Mouse (Mus musculus) MEL (cell line): Measurements from ENCODE around the gene Carm1. TPM values are rescaled to one million over a fixed set of nuclear protein-coding genes. Genes with fewer than 3 reads are reported as not detected.

ENCODE experiments used
- DNase-seq: peaks from one replicate; pipeline ENCODE4 v3.0.0; 2011; ENCODE audit warnings: low read depth, low spot score
- H3K27ac ChIP-seq: 2 replicates; pipeline ENCODE4 v1.5.1; 2012; ENCODE audit warnings: low read depth, mild to moderate bottlenecking, control low read depth, low read length, moderate library complexity; ENCODE audit not compliant: control insufficient read depth
- H3K27me3 ChIP-seq, 2 experiments: fragments of 150-350 bp in 1 of 2; sonication (generic) in 1 of 2; 2 replicates each; pipeline ENCODE4 v1.6.1; 2012; ENCODE audit warnings: low read length in 2 of 2, mild to moderate bottlenecking in 2 of 2, improper control_type of control experiment in 1 of 2, moderate library complexity in 1 of 2; ENCODE audit not compliant: insufficient read depth in 2 of 2, control insufficient read depth in 1 of 2
- H3K36me3 ChIP-seq, 2 experiments: 2 replicates each; pipeline ENCODE4 v1.6.1; 2012 to 2014; ENCODE audit warnings: low read length in 2 of 2, improper control_type of control experiment in 1 of 2, inconsistent platforms in 1 of 2, mild to moderate bottlenecking in 1 of 2; ENCODE audit not compliant: insufficient read depth in 2 of 2, control insufficient read depth in 1 of 2
- H3K4me1 ChIP-seq, 2 experiments: fragments of 150-350 bp in 1 of 2; sonication (generic) in 1 of 2; 2 replicates each; pipeline ENCODE4 v1.6.1; 2012; ENCODE audit warnings: low read length in 2 of 2, improper control_type of control experiment in 1 of 2, mild to moderate bottlenecking in 1 of 2; ENCODE audit not compliant: insufficient read depth in 2 of 2, control insufficient read depth in 1 of 2
- H3K4me3 ChIP-seq, 2 experiments: fragments of 150-350 bp in 1 of 2; sonication (generic) in 1 of 2; 2 replicates each; pipeline ENCODE4 v1.5.1; 2012; ENCODE audit warnings: low read depth in 2 of 2, low read length in 2 of 2, mild to moderate bottlenecking in 2 of 2, moderate library complexity in 2 of 2, control low read depth in 1 of 2, improper control_type of control experiment in 1 of 2; ENCODE audit not compliant: control insufficient read depth in 1 of 2, insufficient read depth in 1 of 2
- H3K79me2 ChIP-seq: 2 replicates; pipeline ENCODE4 v1.6.1; 2012; ENCODE audit warnings: mild to moderate bottlenecking, low read length, moderate library complexity; ENCODE audit not compliant: control insufficient read depth, poor library complexity, insufficient read depth
- H3K9ac ChIP-seq: 2 replicates; pipeline ENCODE4 v1.6.1; 2012; ENCODE audit warnings: low read depth, mild to moderate bottlenecking, control low read depth, low read length, moderate library complexity; ENCODE audit not compliant: control insufficient read depth, poor library complexity, severe bottlenecking
- H3K9me3 ChIP-seq: fragments of 150-350 bp; sonication (generic); replicated peaks from 2 replicates; pipeline ENCODE4 v1.6.1; 2012; ENCODE audit warnings: mild to moderate bottlenecking, low read length, improper control_type of control experiment, moderate library complexity; ENCODE audit not compliant: insufficient read depth
- BHLHE40 ChIP-seq: IDR thresholded peaks from 2 replicates; pipeline ENCODE4 v1.6.1; 2012; ENCODE audit warnings: low read depth, mild to moderate bottlenecking, inconsistent platforms, low read length, improper control_type of control experiment, borderline replicate concordance
- CTCF ChIP-seq, 3 experiments: IDR thresholded peaks in 2 of 3; conservative IDR thresholded peaks in 1 of 3; 2 replicates each; pipeline ENCODE4 v1.5.1; 2011 to 2012; ENCODE audit warnings: low read length in 3 of 3, low read depth in 2 of 3, mild to moderate bottlenecking in 2 of 3, improper control_type of control experiment in 1 of 3, inconsistent platforms in 1 of 3, mixed read lengths in 1 of 3, moderate library complexity in 1 of 3; ENCODE audit not compliant: control insufficient read depth in 1 of 3, insufficient read depth in 1 of 3, poor library complexity in 1 of 3, severe bottlenecking in 1 of 3
- ELF1 ChIP-seq: IDR thresholded peaks from 2 replicates; pipeline ENCODE4 v1.6.1; 2014; ENCODE audit warnings: low read depth, mild to moderate bottlenecking, inconsistent platforms, low read length, improper control_type of control experiment, moderate library complexity
- EP300 ChIP-seq, 2 experiments: IDR thresholded peaks; 2 replicates each; pipeline ENCODE4 v1.6.1; 2011; ENCODE audit warnings: improper control_type of control experiment in 2 of 2, low read length in 2 of 2, low read depth in 1 of 2, mild to moderate bottlenecking in 1 of 2
- GABPA ChIP-seq: IDR thresholded peaks from 2 replicates; pipeline ENCODE4 v1.6.1; 2012; ENCODE audit warnings: low read depth, mild to moderate bottlenecking, inconsistent platforms, low read length, improper control_type of control experiment, moderate library complexity
- GATA1 ChIP-seq: IDR thresholded peaks from 2 replicates; pipeline ENCODE4 v1.6.1; 2011; ENCODE audit warnings: low read depth, low read length, improper control_type of control experiment
- HCFC1 ChIP-seq: IDR thresholded peaks from 2 replicates; pipeline ENCODE4 v1.6.1; 2012; ENCODE audit warnings: low read depth, mild to moderate bottlenecking, inconsistent platforms, low read length, improper control_type of control experiment, moderate library complexity
- JUND ChIP-seq: IDR thresholded peaks from 2 replicates; pipeline ENCODE4 v1.6.1; 2011; ENCODE audit warnings: low read depth, mild to moderate bottlenecking, improper control_type of control experiment, low read length
- KAT2A ChIP-seq: conservative IDR thresholded peaks from 2 replicates; pipeline ENCODE4 v1.6.1; 2012; ENCODE audit warnings: low read depth, low read length, improper control_type of control experiment, inconsistent platforms
- MAFK ChIP-seq: IDR thresholded peaks from 2 replicates; pipeline ENCODE4 v1.6.1; 2011; ENCODE audit warnings: low read depth, mild to moderate bottlenecking, low read length, improper control_type of control experiment, borderline replicate concordance
- MAZ ChIP-seq: IDR thresholded peaks from 2 replicates; pipeline ENCODE4 v1.6.1; 2012; ENCODE audit warnings: low read depth, mild to moderate bottlenecking, inconsistent platforms, low read length, improper control_type of control experiment
- MEF2A ChIP-seq: IDR thresholded peaks from 2 replicates; pipeline ENCODE4 v1.6.1; 2014; ENCODE audit warnings: low read depth, mild to moderate bottlenecking, inconsistent platforms, low read length, improper control_type of control experiment; ENCODE audit not compliant: poor library complexity, insufficient replicate concordance, severe bottlenecking; ENCODE audit errors: extremely low read depth
- MXI1 ChIP-seq: IDR thresholded peaks from 2 replicates; pipeline ENCODE4 v1.6.1; 2011; ENCODE audit warnings: mild to moderate bottlenecking, low read depth, low read length, improper control_type of control experiment
- MYB ChIP-seq: IDR thresholded peaks from 2 replicates; pipeline ENCODE4 v1.6.1; 2011; ENCODE audit warnings: mild to moderate bottlenecking, low read depth, low read length, improper control_type of control experiment
- MYC ChIP-seq: IDR thresholded peaks from 2 replicates; pipeline ENCODE4 v1.6.1; 2011; ENCODE audit warnings: low read depth, mild to moderate bottlenecking, low read length, improper control_type of control experiment, moderate library complexity
- NRF1 ChIP-seq: IDR thresholded peaks from 2 replicates; pipeline ENCODE4 v1.6.1; 2014; ENCODE audit warnings: low read depth, mild to moderate bottlenecking, inconsistent platforms, low read length, improper control_type of control experiment, moderate library complexity; ENCODE audit not compliant: poor library complexity, insufficient read depth, severe bottlenecking
- POLR2A ChIP-seq, 2 experiments: IDR thresholded peaks; 2 replicates each; pipeline ENCODE4 v1.6.1; 2011 to 2012; ENCODE audit warnings: low read length in 2 of 2, mild to moderate bottlenecking in 2 of 2, control low read depth in 1 of 2, improper control_type of control experiment in 1 of 2, low read depth in 1 of 2, moderate library complexity in 1 of 2; ENCODE audit not compliant: control insufficient read depth in 1 of 2, insufficient read depth in 1 of 2, poor library complexity in 1 of 2
- POLR2AphosphoS2 ChIP-seq: IDR thresholded peaks from 2 replicates; pipeline ENCODE4 v1.6.1; 2011; ENCODE audit warnings: low read length, improper control_type of control experiment
- RAD21 ChIP-seq: IDR thresholded peaks from 2 replicates; pipeline ENCODE4 v1.6.1; 2011; ENCODE audit warnings: mild to moderate bottlenecking, low read depth, low read length, improper control_type of control experiment
- RCOR1 ChIP-seq: IDR thresholded peaks from 2 replicates; pipeline ENCODE4 v1.6.1; 2012; ENCODE audit warnings: low read depth, mild to moderate bottlenecking, inconsistent platforms, low read length, improper control_type of control experiment
- SIN3A ChIP-seq: IDR thresholded peaks from 2 replicates; pipeline ENCODE4 v1.6.1; 2012; ENCODE audit warnings: low read length, improper control_type of control experiment, inconsistent platforms
- SMC3 ChIP-seq: IDR thresholded peaks from 2 replicates; pipeline ENCODE4 v1.6.1; 2011; ENCODE audit warnings: low read depth, low read length, improper control_type of control experiment
- TAL1 ChIP-seq: IDR thresholded peaks from 2 replicates; pipeline ENCODE4 v1.6.1; 2012; ENCODE audit warnings: mild to moderate bottlenecking, inconsistent platforms, low read length, moderate library complexity, mixed read lengths
- TCF12 ChIP-seq: IDR thresholded peaks from 2 replicates; pipeline ENCODE4 v1.6.1; 2014; ENCODE audit warnings: low read depth, mild to moderate bottlenecking, inconsistent platforms, low read length, improper control_type of control experiment, moderate library complexity
- USF1 ChIP-seq: IDR thresholded peaks from 2 replicates; pipeline ENCODE4 v1.6.1; 2014; ENCODE audit warnings: low read depth, mild to moderate bottlenecking, inconsistent platforms, low read length, improper control_type of control experiment, moderate library complexity
- ZC3H11A ChIP-seq: IDR thresholded peaks from 2 replicates; pipeline ENCODE4 v1.6.1; 2012; ENCODE audit warnings: low read depth, mild to moderate bottlenecking, inconsistent platforms, low read length, improper control_type of control experiment
- ZMIZ1 ChIP-seq: IDR thresholded peaks from 2 replicates; pipeline ENCODE4 v1.6.1; 2012; ENCODE audit warnings: low read depth, mild to moderate bottlenecking, inconsistent platforms, low read length, improper control_type of control experiment, moderate library complexity
- ZNF384 ChIP-seq: IDR thresholded peaks from 2 replicates; pipeline ENCODE4 v1.6.1; 2012; ENCODE audit warnings: low read depth, mild to moderate bottlenecking, inconsistent platforms, low read length, improper control_type of control experiment
- polyA plus RNA-seq, 2 experiments: library from polyadenylated mRNA; stranded (reverse) in 1 of 2; unstranded in 1 of 2; fragments of >175 nt in 1 of 2; fragments of >200 nt in 1 of 2; gene quantifications; 2 replicates each; pipeline versions ENCODE4 v1.2.1 to v1.2.4; 2012; ENCODE audit warnings: low replicate concordance in 2 of 2, low read depth in 1 of 2; ENCODE audit not compliant: insufficient read length in 2 of 2, insufficient read depth in 1 of 2, missing spikeins in 1 of 2
- total RNA-seq: library from RNA; depleted of rRNA; stranded (reverse); fragments of 300-350 nt; gene quantifications from 2 replicates; pipeline ENCODE4 v1.2.3, GENCODE M21; 2012

The Carm1 gene
- total and polyA plus RNA-seq, 3 experiments = 121 to 423 (median 121) TPM

- TF ChIP-seq ELF1 (peak; percentile 53), SIN3A (peak; percentile 91), CTCF (IDR thresholded peaks at IDR 0.05 in 2 of 3, conservative IDR thresholded peaks at IDR 0.05 in 1 of 3; ENCODE audit: control insufficient read depth in 1 of 3, insufficient read depth in 1 of 3, low read depth in 2 of 3, low read length in 3 of 3, poor library complexity in 1 of 3, severe bottlenecking in 1 of 3) (peak in 2 of 3 experiments; percentile 48 to 96; a peak in 5 of 6 replicates), HCFC1 (peak; percentile 82), GABPA (no peak), MYC (peak; percentile 54), MYB (peak; percentile 64; the same call in 1 of the 2 replicates), RCOR1 (no peak), USF1 (peak; percentile 41; the same call in 1 of the 2 replicates)
These were observed 542 bp upstream of the Carm1 start (continued) for GRCm38 (mm10) chr9:21545916-21546788.

DNA sequence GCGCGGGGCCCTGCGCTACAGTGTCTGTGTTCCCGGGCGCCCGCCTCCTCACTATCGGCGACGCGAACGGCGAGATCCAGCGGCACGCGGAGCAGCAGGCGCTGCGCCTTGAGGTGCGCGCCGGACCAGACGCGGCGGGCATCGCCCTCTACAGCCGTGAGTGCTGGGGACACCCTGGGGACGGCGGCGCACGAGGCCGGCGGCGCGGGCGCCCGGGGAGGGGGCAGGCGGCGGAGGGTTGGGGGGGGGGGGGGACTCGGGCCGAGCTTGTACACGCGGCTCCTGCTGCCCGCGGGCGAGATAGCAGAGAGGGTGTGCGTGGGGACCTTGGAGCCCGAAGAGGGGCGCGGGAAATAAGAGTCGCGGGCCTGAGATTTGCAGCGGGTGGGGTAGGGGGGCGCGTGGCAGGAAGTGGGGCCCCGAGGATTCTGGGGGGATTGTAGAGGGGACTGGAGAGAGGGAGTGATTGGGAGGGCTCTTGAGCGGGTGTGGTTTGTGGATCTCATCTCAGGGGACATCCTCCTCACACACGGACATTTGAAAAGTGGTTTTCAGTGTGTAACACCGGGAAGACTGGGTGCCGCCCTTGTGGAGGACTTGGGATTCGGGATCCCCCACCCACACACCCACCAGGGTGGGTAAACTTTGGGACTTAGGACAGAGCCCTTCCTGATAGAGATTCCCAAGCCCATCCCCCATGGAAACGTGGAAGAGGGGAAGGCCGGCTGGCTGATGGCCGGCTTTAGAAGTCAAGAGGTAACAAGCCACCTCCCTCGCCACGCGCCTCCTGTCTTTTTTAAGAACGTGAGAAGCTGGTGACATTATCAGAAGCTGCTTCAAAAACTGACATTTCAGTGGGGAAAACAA lies 614 bp downstream of the Carm1 start:
- DNase-seq = peak; percentile 84
- Histone ChIP-seq H3K4me1 (peaks cover 15 to 17% of the 10 kb centered on the region in 2 experiments), H3K9me3 (no peaks in the 10 kb centered on the region), H3K36me3 (peaks cover 20 to 28% of the 10 kb centered on the region in 2 experiments), H3K79me2 (peaks cover 48% of the 10 kb centered on the region), H3K27me3 (no peaks in the 10 kb centered on the region), H3K27ac (peak overlapping the region; percentile 69), H3K4me3 (peak overlapping the region; percentile 84 to 93), H3K9ac (peak overlapping the region; percentile 94)
- TF ChIP-seq SMC3 = peak; percentile 16; the same call in 1 of the 2 replicates
- TF ChIP-seq POLR2AphosphoS2 = peak; percentile 34; the same call in 1 of the 2 replicates
- TF ChIP-seq CTCF (IDR thresholded peaks at IDR 0.05 in 2 of 3, conservative IDR thresholded peaks at IDR 0.05 in 1 of 3; ENCODE audit: control insufficient read depth in 1 of 3, insufficient read depth in 1 of 3, low read depth in 2 of 3, low read length in 3 of 3, poor library complexity in 1 of 3, severe bottlenecking in 1 of 3) = peak in 2 of 3 experiments; percentile 21 to 36; a peak in 3 of 6 replicates
- no peak for TF ChIP-seq ZNF384
- peak in 1 of 2 experiments; percentile 62; a peak in 3 of 4 replicates for TF ChIP-seq POLR2A (IDR thresholded peaks at IDR 0.05; ENCODE audit: control insufficient read depth in 1 of 2, insufficient read depth in 1 of 2, low read depth in 1 of 2, low read length in 2 of 2, poor library complexity in 1 of 2)
- no peak for TF ChIP-seq MEF2A
- TF ChIP-seq NRF1 = peak; percentile 52
- TF ChIP-seq MYC = peak; percentile 83
- no peak for TF ChIP-seq RAD21
- TF ChIP-seq GABPA = no peak
- no peak; the same call in 1 of the 2 replicates for TF ChIP-seq KAT2A
- TF ChIP-seq EP300 (IDR thresholded peaks at IDR 0.05; ENCODE audit: low read depth in 1 of 2, low read length in 2 of 2) = peak; percentile 3 to 25; a peak in 1 of 4 replicates
- TF ChIP-seq MXI1 = peak; percentile 96
- TF ChIP-seq ZC3H11A = no peak
- 0 out of 2 replicates have a peak, but pooled peaks have one; percentile 11 for TF ChIP-seq MAFK
- peak; percentile 6; the same call in 1 of the 2 replicates for TF ChIP-seq MAZ
- TF ChIP-seq TAL1 = no peak
- peak; percentile 35; the same call in 1 of the 2 replicates for TF ChIP-seq ELF1
- TF ChIP-seq GATA1 = 0 out of 2 replicates have a peak, but pooled peaks have one; percentile 26
- no peak for TF ChIP-seq JUND
- TF ChIP-seq RCOR1 = 0 out of 2 replicates have a peak, but pooled peaks have one; percentile 12
- TF ChIP-seq USF1 = no peak
- TF ChIP-seq TCF12 = peak; percentile 37; the same call in 1 of the 2 replicates
- TF ChIP-seq ZMIZ1 = peak; percentile 24; the same call in 1 of the 2 replicates
- peak; percentile 51; the same call in 1 of the 2 replicates for TF ChIP-seq BHLHE40
